Mouse (Mus musculus) left cerebral cortex, postnatal 4 days (tissue): ENCODE results near the gene Sars2. TPM values are rescaled to one million over a fixed set of nuclear protein-coding genes. Genes with fewer than 3 reads are reported as not detected.

Experiments used
- DNase-seq: peaks from one replicate; pipeline ENCODE4 v3.0.0-alpha.2; 2022
- intact Hi-C: fragments of 180-260 bp; cut with DNase I; formaldehyde crosslinking; loops from one replicate; pipeline ENCODE4 v1.15.1; 2025
- total RNA-seq, 2 experiments: library from RNA; stranded (reverse); gene quantifications; 2 replicates each; pipeline ENCODE4 v1.2.3; 2021

The Sars2 gene
- total RNA-seq, 2 experiments from 2014 or later: 11.9 to 13.3 TPM

GRCm38 (mm10) chr7:28773163-28773562 is 31.4 kb downstream of the Sars2 start:
- DNase-seq: no peak
- intact Hi-C loops: no loop called here

- peak; percentile 65 for DNase-seq
- intact Hi-C loops: no loop called here
Observed at GRCm38 (mm10) chr7:28774164-28774563, 32.4 kb downstream of the Sars2 start.

- intact Hi-C loops: no loop called here
- peak; percentile 71 for DNase-seq
Observed at GRCm38 (mm10) chr7:28775129-28775528, 33.3 kb downstream of the Sars2 start.

- intact Hi-C loops: no loop called here
- DNase-seq: no peak
Observed at GRCm38 (mm10) chr7:28778825-28779224, 37.0 kb downstream of the Sars2 start.

- intact Hi-C loops: loop anchor here (5.0 to 10.0 kb wide), 2 partner anchors 55 to 257 kb away; no protein-coding TSS in a partner anchor
- peak; percentile 93 for DNase-seq
Observed at GRCm38 (mm10) chr7:28780067-28780658, 38.4 kb downstream of the Sars2 start.

- no peak for DNase-seq
- intact Hi-C loops: loop anchor here (5.0 to 10.0 kb wide), 2 partner anchors 56 to 256 kb away; no protein-coding TSS in a partner anchor
Observed at GRCm38 (mm10) chr7:28780857-28781256, 39.1 kb downstream of the Sars2 start.

- DNase-seq: no peak
- intact Hi-C loops: loop anchor here (5.0 to 10.0 kb wide), 2 partner anchors 56 to 256 kb away; no protein-coding TSS in a partner anchor
Observed at GRCm38 (mm10) chr7:28781261-28781663, 39.5 kb downstream of the Sars2 start.

- intact Hi-C loops: loop anchor here (10.0 kb wide), 1 partner anchor 60 kb away; no protein-coding TSS in a partner anchor
Observed at GRCm38 (mm10) chr7:28785161-28785560, 43.4 kb downstream of the Sars2 start.

GRCm38 (mm10) chr7:28787884-28788283 is 46.1 kb downstream of the Sars2 start:
- intact Hi-C loops: loop anchor here (10.0 kb wide), 1 partner anchor 63 kb away; no protein-coding TSS in a partner anchor
- DNase-seq: no peak

More at GRCm38 (mm10) chr7:28785161-28785560, 43.4 kb downstream of the Sars2 start:
- DNase-seq: no peak

- intact Hi-C loops: loop anchor here (10.0 kb wide), 1 partner anchor 64 kb away; no protein-coding TSS in a partner anchor
- DNase-seq: no peak
Observed at GRCm38 (mm10) chr7:28788307-28789195, 46.8 kb downstream of the Sars2 start, which contains the start of gene Rinl. Rinl (plus strand) TSS chr7:28788969.

- intact Hi-C loops: loop anchor here (10.0 kb wide), 1 partner anchor 64 kb away; no protein-coding TSS in a partner anchor
- DNase-seq: no peak
Observed at GRCm38 (mm10) chr7:28789235-28789634, 47.4 kb downstream of the Sars2 start.

- DNase-seq: no peak
- intact Hi-C loops: no loop called here
Observed at GRCm38 (mm10) chr7:28790066-28790806, 48.4 kb downstream of the Sars2 start.

- no peak for DNase-seq
- intact Hi-C loops: no loop called here
Observed at GRCm38 (mm10) chr7:28791706-28792105, 49.9 kb downstream of the Sars2 start.

GRCm38 (mm10) chr7:28792391-28793185 is 50.8 kb downstream of the Sars2 start:
- intact Hi-C loops: no loop called here
- DNase-seq: no peak

- intact Hi-C loops: no loop called here
Observed at GRCm38 (mm10) chr7:28793834-28794233, 52.0 kb downstream of the Sars2 start.

GRCm38 (mm10) chr7:28794496-28794895 is 52.7 kb downstream of the Sars2 start:
- intact Hi-C loops: no loop called here
- no peak for DNase-seq

More at GRCm38 (mm10) chr7:28793834-28794233, 52.0 kb downstream of the Sars2 start:
- no peak for DNase-seq

GRCm38 (mm10) chr7:28795832-28796231 is 54.0 kb downstream of the Sars2 start:
- intact Hi-C loops: no loop called here
- DNase-seq: no peak

GRCm38 (mm10) chr7:28796562-28796975 is 54.8 kb downstream of the Sars2 start:
- intact Hi-C loops: no loop called here

GRCm38 (mm10) chr7:28799994-28800393 is 58.2 kb downstream of the Sars2 start:
- intact Hi-C loops: loop anchor here (5.0 kb wide), 1 partner anchor 92 kb away; no protein-coding TSS in a partner anchor
- DNase-seq: no peak

More at GRCm38 (mm10) chr7:28796562-28796975, 54.8 kb downstream of the Sars2 start:
- peak; percentile 73 for DNase-seq
